Mouse (Mus musculus): ENCODE results near the gene 9430007A20Rik.
"Not testable (repeated sequence)": the region's sequence is repeated elsewhere in the genome, so short reads cannot be mapped to it uniquely, and the experiment has no call there.

The 9430007A20Rik gene

GRCm38 (mm10) chr4:144519522-144519921, at the start of gene 9430007A20Rik:
9430007A20Rik (plus strand) TSS chr4:144519822.
- DNase-seq (ENCODE audit: low read depth) = no peak

GRCm38 (mm10) chr4:144493331-144493730, 26.3 kb upstream of the 9430007A20Rik start:
- DNase-seq (ENCODE audit: low read depth) = no peak

- peak; percentile 46 for DNase-seq (ENCODE audit: low read depth)
These were observed 13.1 kb upstream of the 9430007A20Rik start for GRCm38 (mm10) chr4:144506518-144506917.

GRCm38 (mm10) chr4:144544689-144545088, 25.1 kb downstream of the 9430007A20Rik start:
- DNase-seq (ENCODE audit: low read depth) = no peak

GRCm38 (mm10) chr4:144545339-144545738, 25.7 kb downstream of the 9430007A20Rik start:
- not testable (repeated sequence) for DNase-seq (ENCODE audit: low read depth)

- DNase-seq (ENCODE audit: low read depth) = peak; percentile 7
These were observed 31.5 kb downstream of the 9430007A20Rik start for GRCm38 (mm10) chr4:144551156-144551555.

GRCm38 (mm10) chr4:144559792-144560191, 40.2 kb downstream of the 9430007A20Rik start:
- peak; percentile 54 for DNase-seq (ENCODE audit: low read depth)

GRCm38 (mm10) chr4:144561205-144561604, 41.6 kb downstream of the 9430007A20Rik start:
- no peak for DNase-seq (ENCODE audit: low read depth)

GRCm38 (mm10) chr4:144565034-144565433, 45.4 kb downstream of the 9430007A20Rik start, which contains the start of gene Gm13124:
Gm13124 (minus strand) TSS chr4:144565134.
- no peak for DNase-seq (ENCODE audit: low read depth)

- no peak for DNase-seq (ENCODE audit: low read depth)
These were observed 48.1 kb downstream of the 9430007A20Rik start for GRCm38 (mm10) chr4:144567752-144568151.
